Mouse (Mus musculus): ENCODE measurements around the gene Id3. TPM values are rescaled to one million over a fixed set of nuclear protein-coding genes. Genes with fewer than 3 reads are reported as not detected.

The Id3 gene
- polyA plus RNA-seq, 1 experiment = 33.8 TPM

GRCm38 (mm10) chr4:136163448-136163847 is 20.2 kb downstream of the Id3 start:
- 3% methylated on average over 11 of the region's 11 CpGs for WGBS
- TF ChIP-seq POLR2A (IDR thresholded peaks at IDR 0.05; ENCODE audit: borderline replicate concordance, control insufficient read depth, low read depth, low read length) (no peak), CTCF (IDR thresholded peaks at IDR 0.05; ENCODE audit: control insufficient read depth, insufficient read depth, low read length) (peak; percentile 99)
- H3K27ac ChIP-seq (ENCODE audit: control insufficient read depth, insufficient read depth, low read depth, low read length, poor library complexity) = no peak overlapping the region
- no peak overlapping the region for H3K4me3 ChIP-seq (replicated peaks; ENCODE audit: control insufficient read depth, low read depth, low read length)
- no peaks in the 10 kb centered on the region for H3K4me1 ChIP-seq (ENCODE audit: control insufficient read depth, insufficient read depth, low read length)

DNA sequence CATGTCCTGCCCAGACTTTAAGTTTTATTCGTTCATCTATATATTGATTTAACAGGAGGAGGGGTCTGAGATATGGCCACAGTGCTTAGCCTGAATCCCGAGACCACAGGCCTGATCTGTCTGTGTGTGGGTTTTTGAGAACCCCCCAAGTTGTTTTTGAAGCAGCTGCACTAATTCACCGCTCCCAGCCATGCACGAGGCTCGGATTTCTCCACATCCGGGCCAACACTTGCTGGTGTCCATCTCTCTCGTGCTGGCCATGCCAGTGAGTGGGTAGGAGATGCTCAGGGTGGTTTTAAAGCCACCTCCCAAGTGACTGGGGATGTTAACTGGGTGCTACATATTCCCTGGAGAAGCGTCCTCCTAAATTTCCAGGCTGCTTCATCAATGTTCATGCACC is 21.7 kb downstream of the Id3 start:
- TF ChIP-seq POLR2A (IDR thresholded peaks at IDR 0.05; ENCODE audit: borderline replicate concordance, control insufficient read depth, low read depth, low read length) (no peak), CTCF (IDR thresholded peaks at IDR 0.05; ENCODE audit: control insufficient read depth, insufficient read depth, low read length) (no peak)
- no peak overlapping the region for H3K27ac ChIP-seq (ENCODE audit: control insufficient read depth, insufficient read depth, low read depth, low read length, poor library complexity)
- no peaks in the 10 kb centered on the region for H3K4me1 ChIP-seq (ENCODE audit: control insufficient read depth, insufficient read depth, low read length)
- 86% methylated on average over 8 of the region's 8 CpGs for WGBS
- no peak overlapping the region for H3K4me3 ChIP-seq (replicated peaks; ENCODE audit: control insufficient read depth, low read depth, low read length)

DNA sequence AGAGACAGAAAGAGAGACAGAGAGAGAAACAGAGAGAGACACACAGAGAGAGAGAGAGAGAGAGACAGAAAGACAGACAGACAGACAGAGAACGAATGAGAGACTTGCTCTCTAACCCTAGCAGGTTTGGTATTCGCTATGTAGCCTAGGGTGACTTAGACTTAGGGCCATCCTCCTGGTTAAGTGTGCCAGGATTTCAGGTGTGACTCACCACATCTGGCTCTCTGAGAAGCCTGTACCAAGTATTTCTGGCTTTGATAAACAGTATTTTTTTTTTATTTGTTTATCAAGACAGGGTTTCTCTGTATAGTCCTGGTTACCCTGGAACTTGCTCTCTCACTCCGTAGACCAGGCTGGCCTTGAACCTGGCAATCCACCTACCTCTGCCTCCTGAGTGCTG is 24.4 kb downstream of the Id3 start:
- Histone ChIP-seq H3K27ac (ENCODE audit: control insufficient read depth, insufficient read depth, low read depth, low read length, poor library complexity) (no peak overlapping the region), H3K4me1 (ENCODE audit: control insufficient read depth, insufficient read depth, low read length) (no peaks in the 10 kb centered on the region), H3K4me3 (replicated peaks; ENCODE audit: control insufficient read depth, low read depth, low read length) (no peak overlapping the region)
- no peak for TF ChIP-seq CTCF (IDR thresholded peaks at IDR 0.05; ENCODE audit: control insufficient read depth, insufficient read depth, low read length)
- TF ChIP-seq POLR2A (IDR thresholded peaks at IDR 0.05; ENCODE audit: borderline replicate concordance, control insufficient read depth, low read depth, low read length) = no peak
- 89% methylated on average over 3 of the region's 3 CpGs for WGBS

DNA sequence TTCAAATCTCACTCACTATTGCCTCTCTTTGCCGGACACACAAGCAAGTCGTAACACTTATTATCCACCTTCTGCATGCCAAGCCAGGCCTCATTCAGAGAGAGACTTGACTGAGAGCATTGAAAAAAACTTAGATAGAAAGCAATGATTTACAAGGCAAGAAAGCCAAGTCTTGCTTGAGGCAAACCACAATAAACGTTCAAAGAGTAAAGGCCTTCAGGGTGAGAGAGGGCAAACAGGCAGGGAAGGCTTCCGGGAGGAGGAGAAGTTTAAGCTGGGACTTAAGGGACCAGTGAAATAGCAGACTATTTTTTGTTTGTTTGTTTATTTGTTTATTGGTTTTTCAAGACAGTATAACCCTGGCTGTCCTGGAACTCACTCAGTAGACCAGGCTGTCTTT is 27.1 kb downstream of the Id3 start:
- peaks cover 5% of the 10 kb centered on the region; the same call in 1 of the 2 replicates for H3K4me1 ChIP-seq (ENCODE audit: control insufficient read depth, insufficient read depth, low read length)
- H3K27ac ChIP-seq (ENCODE audit: control insufficient read depth, insufficient read depth, low read depth, low read length, poor library complexity) = no peak overlapping the region
- no peak for TF ChIP-seq CTCF (IDR thresholded peaks at IDR 0.05; ENCODE audit: control insufficient read depth, insufficient read depth, low read length)
- TF ChIP-seq POLR2A (IDR thresholded peaks at IDR 0.05; ENCODE audit: borderline replicate concordance, control insufficient read depth, low read depth, low read length) = no peak
- 74% methylated on average over 4 of the region's 4 CpGs for WGBS
- H3K4me3 ChIP-seq (replicated peaks; ENCODE audit: control insufficient read depth, low read depth, low read length) = no peak overlapping the region

DNA sequence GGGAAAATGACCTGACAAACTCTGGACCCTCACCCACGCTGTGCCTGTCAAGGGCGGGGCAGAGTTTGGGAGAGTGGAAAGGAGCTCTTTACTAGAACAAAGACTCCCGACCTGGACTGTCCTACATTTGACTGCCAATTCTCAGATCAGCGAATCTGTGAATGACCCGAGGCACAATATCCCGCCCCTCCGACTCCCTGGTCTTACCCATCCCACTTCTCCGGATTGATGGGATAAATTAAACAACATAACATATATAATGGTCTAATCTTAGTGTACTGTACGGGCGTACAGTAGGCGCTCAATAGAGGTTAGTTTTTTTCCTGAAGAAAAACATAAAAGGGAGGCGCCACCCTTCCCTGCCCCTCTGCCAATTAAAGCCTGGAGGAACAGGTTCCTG is 28.2 kb downstream of the Id3 start:
- TF ChIP-seq CTCF (IDR thresholded peaks at IDR 0.05; ENCODE audit: control insufficient read depth, insufficient read depth, low read length) (no peak), POLR2A (IDR thresholded peaks at IDR 0.05; ENCODE audit: borderline replicate concordance, control insufficient read depth, low read depth, low read length) (no peak)
- peaks cover 10% of the 10 kb centered on the region for H3K4me1 ChIP-seq (ENCODE audit: control insufficient read depth, insufficient read depth, low read length)
- peak overlapping the region; percentile 27 for H3K4me3 ChIP-seq (replicated peaks; ENCODE audit: control insufficient read depth, low read depth, low read length)
- H3K27ac ChIP-seq (ENCODE audit: control insufficient read depth, insufficient read depth, low read depth, low read length, poor library complexity) = no peak overlapping the region
- WGBS = 53% methylated on average over 12 of the region's 12 CpGs

GRCm38 (mm10) chr4:136172011-136172541 is 28.8 kb downstream of the Id3 start, which contains the start of gene E2f2:
TSS of gene E2f2 (plus strand) at chr4:136172394.
- under 1% methylated on average over 35 of the region's 35 CpGs for WGBS
- Histone ChIP-seq H3K4me1 (ENCODE audit: control insufficient read depth, insufficient read depth, low read length) (peaks cover 15% of the 10 kb centered on the region), H3K4me3 (replicated peaks; ENCODE audit: control insufficient read depth, low read depth, low read length) (peak within 1 kb of the TSS; percentile 96), H3K27ac (ENCODE audit: control insufficient read depth, insufficient read depth, low read depth, low read length, poor library complexity) (peak within 1 kb of the TSS; percentile 97)
- TF ChIP-seq CTCF (IDR thresholded peaks at IDR 0.05; ENCODE audit: control insufficient read depth, insufficient read depth, low read length) (no peak), POLR2A (IDR thresholded peaks at IDR 0.05; ENCODE audit: borderline replicate concordance, control insufficient read depth, low read depth, low read length) (no peak)

DNA sequence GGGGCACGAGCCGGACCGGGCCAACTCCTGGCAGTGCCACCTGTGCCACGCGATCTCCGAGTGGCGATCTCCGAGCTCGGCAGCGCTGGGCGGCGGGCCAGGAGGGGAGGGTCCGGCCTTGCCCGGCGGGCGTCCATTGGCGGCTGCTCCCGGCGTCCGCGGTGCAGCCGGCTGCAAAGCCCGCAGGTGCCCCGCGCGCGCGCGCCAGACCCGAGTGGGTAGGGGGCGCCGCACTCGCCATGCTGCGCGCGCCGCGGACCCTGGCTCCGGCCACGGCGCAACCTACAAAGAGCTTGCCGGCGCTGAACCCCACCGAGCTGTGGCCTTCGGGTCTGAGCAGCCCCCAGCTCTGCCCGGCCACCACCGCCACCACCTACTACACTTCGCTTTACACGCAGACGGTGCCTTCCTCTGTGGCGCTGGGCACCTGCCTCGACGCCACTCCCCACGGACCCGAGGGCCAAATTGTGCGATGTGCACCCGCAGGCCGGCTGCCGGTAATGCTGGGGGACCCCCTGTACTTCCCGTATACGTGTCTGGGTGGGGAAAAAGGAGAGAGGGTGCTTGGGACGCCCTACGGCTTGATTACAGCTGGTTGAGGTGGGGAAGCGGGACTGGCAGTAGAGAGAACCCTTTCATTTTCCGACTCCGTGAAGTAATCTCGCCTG is 29.4 kb downstream of the Id3 start:
- peaks cover 17% of the 10 kb centered on the region for H3K4me1 ChIP-seq (ENCODE audit: control insufficient read depth, insufficient read depth, low read length)
- under 1% methylated on average over 67 of the region's 67 CpGs for WGBS
- peak; percentile 43; the same call in 1 of the 2 replicates for TF ChIP-seq POLR2A (IDR thresholded peaks at IDR 0.05; ENCODE audit: borderline replicate concordance, control insufficient read depth, low read depth, low read length)
- TF ChIP-seq CTCF (IDR thresholded peaks at IDR 0.05; ENCODE audit: control insufficient read depth, insufficient read depth, low read length) = no peak
- peak overlapping the region; percentile 94 for H3K4me3 ChIP-seq (replicated peaks; ENCODE audit: control insufficient read depth, low read depth, low read length)
- H3K27ac ChIP-seq (ENCODE audit: control insufficient read depth, insufficient read depth, low read depth, low read length, poor library complexity) = peak overlapping the region; percentile 97

DNA sequence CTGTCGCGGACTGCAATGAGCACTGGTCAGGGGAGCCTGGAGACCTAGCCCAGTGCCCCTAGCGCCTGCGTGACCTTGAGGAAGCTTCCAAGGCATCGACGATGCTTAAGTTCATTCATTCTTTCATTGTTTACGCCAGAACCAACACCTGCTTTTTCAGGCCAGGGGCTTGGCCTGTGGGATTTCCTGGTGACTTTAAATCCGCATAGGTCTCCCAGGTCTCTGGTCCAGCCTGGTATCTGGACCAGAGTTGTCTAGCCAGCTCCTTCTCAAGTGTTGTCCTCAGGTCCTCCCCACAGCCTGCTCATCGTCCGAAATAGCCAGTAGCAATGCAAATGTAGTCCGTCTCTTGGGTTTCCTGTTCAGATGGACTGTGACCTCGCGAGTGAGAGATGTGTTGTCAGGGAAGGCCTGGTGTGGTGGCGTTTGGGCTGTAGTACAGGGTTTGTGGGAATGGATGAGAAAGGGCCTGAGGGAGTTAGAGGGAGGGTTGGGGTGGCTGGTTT is 30.0 kb downstream of the Id3 start:
- Histone ChIP-seq H3K4me3 (replicated peaks; ENCODE audit: control insufficient read depth, low read depth, low read length) (peak overlapping the region; percentile 94), H3K27ac (ENCODE audit: control insufficient read depth, insufficient read depth, low read depth, low read length, poor library complexity) (peak overlapping the region; percentile 97), H3K4me1 (ENCODE audit: control insufficient read depth, insufficient read depth, low read length) (peaks cover 17% of the 10 kb centered on the region)
- no peak; the same call in none of the 2 replicates for TF ChIP-seq POLR2A (IDR thresholded peaks at IDR 0.05; ENCODE audit: borderline replicate concordance, control insufficient read depth, low read depth, low read length)
- no peak for TF ChIP-seq CTCF (IDR thresholded peaks at IDR 0.05; ENCODE audit: control insufficient read depth, insufficient read depth, low read length)
- 3% methylated on average over 14 of the region's 14 CpGs for WGBS
